Mouse (Mus musculus): Measurements from ENCODE around the gene Tacr1. TPM values are rescaled to one million over a fixed set of nuclear protein-coding genes. Genes with fewer than 3 reads are reported as not detected.

Gene Tacr1
- total RNA-seq, 2 experiments from 2014 or later = 2.5 to 4.7 TPM

DNA sequence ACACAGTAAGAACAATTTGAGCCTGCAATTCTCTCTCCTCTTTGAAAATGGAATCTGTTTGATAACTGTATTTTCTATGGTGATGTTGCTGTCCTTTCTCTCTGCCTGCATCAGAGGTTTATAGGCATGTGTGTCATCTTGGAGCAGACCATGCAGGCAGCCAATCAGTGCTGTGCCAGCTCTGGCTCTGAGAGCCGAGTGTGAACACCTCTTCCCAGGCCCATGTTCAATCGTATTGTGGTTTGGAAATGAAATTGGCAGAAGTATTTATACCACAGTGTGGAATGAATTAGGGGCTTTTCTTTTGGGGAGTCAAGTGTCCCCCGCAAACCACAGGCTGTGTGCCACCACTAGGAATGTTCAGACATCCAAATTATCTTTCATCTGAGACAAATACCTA is 117.5 kb downstream of the Tacr1 start:
- peak in 1 of 2 experiments; percentile 13 for DNase-seq (ENCODE audit: low spot score in 2 of 2)
- intact Hi-C loops (cut with DNase I) = no loop called here

DNA sequence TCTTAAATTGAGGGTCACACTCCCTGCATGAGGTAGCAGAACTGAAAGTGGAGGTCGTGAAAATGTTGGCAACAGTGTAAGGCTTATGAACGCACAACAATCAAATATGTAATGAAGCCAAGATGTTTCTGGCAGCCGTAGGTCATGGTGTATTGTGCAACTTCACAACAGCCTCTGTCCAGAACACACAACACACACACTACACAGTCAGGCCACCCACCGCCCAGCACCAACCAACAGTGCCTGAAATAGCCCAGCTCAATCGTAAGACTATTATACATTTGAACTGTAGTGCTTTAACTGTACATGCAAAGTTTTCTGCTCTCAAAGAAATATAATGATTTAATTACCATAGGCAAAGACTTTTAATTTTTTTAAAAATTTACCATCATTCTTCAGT is 120.4 kb downstream of the Tacr1 start:
- no peak for DNase-seq (ENCODE audit: low spot score in 2 of 2)
- intact Hi-C loops (cut with DNase I) = no loop called here

DNA sequence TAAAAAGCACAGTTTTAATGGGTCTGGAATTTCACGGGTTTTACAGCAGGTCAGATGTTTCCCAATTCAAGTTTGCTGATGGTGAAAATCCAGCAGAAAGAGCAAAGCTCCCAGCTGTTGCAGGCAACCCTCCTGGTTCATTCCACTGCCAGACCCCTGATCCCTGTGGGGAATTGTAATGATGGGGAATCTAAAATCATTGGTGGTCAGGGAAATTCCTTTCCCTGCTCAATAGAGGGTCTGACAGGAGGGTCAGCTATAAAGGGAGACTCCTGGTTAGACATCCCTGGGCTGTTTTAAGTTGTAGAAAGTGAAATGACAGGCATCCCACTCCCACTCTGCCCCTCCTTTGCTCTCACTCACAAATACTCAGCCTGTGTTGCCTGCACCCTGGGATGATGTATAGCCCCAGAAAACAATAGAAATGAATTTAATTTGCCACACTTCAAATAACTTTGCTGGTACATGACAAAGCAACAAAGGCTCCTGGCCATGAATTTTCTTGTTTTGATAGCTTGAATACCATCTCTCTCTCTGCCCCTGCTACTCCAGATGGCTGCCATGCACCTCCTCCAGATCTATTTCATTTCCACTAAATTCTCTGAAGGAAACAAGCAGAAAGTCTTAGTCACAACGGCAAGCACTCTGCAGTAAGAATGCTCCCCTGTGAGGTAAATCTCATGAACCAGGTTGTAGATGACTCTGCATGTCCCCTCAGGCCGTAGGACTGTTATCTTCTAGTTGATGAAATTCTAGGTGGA is 123.2 kb downstream of the Tacr1 start:
- DNase-seq (ENCODE audit: low spot score in 2 of 2) = peak in 1 of 2 experiments; percentile 70
- intact Hi-C loops (cut with DNase I) = no loop called here

DNA sequence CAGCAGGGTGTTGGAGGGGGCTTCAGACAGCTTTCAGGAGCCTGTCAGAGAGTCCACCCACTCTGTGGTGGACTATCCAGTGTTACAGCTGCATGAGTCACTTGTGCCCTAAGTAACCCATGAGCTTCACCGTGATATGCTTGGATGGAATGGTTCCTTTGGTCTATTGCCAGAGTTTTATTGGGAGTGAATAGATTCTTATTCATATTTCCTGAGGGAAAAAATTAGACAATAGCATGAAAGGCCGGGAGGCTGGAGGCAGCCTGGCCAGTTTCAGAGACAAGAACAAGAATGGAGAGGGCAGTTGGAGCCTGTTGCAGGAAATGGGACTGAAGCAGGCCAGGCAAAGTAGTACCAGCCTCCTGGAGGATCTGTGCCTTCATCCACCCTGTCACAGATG is 126.5 kb downstream of the Tacr1 start:
- intact Hi-C loops (cut with DNase I) = no loop called here
- DNase-seq (ENCODE audit: low spot score in 2 of 2) = no peak

DNA sequence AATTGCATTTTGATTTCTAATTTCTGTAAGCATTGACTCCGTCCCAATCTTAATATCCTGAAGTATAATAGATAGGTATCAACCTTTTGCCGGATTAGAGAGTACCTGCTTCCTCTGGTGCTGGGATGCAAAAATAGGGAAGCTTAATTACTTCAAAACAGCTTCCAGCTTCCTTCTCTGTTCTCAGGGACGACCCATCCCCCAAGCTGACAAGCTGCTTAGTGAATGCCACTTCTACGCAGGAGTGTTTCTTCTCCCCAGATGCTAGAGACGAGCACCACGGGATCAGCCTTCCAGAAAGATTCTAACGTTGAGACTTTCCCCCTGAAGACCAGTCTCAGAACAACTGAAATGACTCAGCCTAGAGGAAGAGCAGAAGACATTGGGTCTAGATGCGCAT is 134.5 kb downstream of the Tacr1 start:
- intact Hi-C loops (cut with DNase I) = no loop called here
- no peak for DNase-seq (ENCODE audit: low spot score in 2 of 2)

DNA sequence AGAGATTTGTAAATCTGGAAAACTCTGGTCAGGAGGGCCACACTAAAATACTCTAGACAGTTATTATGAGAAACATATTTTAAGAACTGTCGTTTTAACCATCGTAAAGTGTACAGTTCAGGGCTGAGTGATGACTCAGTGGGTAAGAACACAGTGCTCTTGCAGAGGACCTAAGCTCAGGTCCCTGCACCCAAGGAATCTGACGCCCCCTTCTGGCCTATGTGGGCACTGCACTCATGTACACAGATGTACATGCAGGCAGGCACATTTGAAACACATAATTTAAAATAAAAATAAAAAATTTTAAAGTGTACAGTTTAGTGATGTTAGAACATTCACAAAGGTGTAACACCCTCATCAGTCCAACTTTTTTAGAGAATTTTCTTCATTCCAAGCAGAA is 147.1 kb downstream of the Tacr1 start:
- intact Hi-C loops (cut with DNase I) = no loop called here
- no peak for DNase-seq (ENCODE audit: low spot score in 2 of 2)

DNA sequence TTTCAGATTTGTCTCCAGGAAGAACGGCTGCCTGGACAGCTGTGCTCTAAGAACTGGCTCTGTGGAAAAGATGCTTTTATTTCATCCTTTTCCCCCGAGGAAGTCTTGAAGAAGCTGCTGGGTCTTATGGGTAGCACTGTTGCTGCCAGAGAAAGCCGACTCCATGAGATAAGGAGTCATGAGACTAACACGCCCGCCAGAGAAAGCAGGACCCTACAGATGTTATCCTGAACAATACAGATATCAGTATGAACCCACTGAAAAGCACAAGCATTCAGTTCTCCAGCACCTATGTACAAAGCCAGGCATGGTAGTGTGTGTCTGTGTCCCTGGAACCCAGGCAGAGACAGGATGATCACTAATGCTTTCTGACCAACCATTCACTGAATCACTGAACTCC is 173.3 kb downstream of the Tacr1 start:
- DNase-seq (ENCODE audit: low spot score in 2 of 2) = no peak
- intact Hi-C loops (cut with DNase I) = no loop called here

DNA sequence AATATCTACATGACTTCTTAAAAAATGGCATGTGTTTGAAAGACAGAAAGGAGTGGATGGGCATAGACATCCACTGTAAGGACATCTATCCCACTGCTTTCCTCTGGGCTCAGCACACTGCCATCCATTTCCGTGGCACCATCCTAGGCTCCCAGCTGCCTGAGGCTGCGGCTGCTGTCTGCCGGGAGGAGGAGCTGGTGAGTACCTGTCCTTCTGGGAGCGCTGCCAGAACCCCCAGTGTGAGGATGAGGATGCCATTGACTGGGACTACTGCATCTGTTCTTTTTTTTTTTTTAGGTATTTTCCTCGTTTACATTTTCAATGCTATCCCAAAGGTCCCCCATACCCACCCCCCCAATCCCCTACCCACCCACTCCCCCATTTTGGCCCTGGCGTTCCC is 183.3 kb downstream of the Tacr1 start:
- no peak for DNase-seq (ENCODE audit: low spot score in 2 of 2)
- intact Hi-C loops (cut with DNase I) = no loop called here

DNA sequence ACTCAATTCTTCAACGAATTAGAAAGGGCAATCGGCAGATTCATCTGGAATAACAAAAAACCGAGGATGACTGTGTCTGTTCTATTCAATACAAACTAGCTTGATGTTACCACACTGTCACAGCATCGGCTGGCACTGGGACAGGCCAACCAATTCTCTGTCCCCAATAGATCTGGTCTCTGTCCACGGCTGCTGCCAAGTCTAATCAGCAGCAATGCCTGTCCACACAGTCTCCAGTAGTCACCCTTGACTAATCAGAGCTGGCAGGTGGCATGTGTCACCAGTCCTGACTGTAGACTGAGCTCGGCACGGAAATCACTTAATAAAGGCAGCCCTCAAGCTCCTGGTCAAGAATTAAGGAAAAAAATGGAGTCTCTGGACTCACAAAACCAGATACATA is 187.3 kb downstream of the Tacr1 start:
- no peak for DNase-seq (ENCODE audit: low spot score in 2 of 2)

DNA sequence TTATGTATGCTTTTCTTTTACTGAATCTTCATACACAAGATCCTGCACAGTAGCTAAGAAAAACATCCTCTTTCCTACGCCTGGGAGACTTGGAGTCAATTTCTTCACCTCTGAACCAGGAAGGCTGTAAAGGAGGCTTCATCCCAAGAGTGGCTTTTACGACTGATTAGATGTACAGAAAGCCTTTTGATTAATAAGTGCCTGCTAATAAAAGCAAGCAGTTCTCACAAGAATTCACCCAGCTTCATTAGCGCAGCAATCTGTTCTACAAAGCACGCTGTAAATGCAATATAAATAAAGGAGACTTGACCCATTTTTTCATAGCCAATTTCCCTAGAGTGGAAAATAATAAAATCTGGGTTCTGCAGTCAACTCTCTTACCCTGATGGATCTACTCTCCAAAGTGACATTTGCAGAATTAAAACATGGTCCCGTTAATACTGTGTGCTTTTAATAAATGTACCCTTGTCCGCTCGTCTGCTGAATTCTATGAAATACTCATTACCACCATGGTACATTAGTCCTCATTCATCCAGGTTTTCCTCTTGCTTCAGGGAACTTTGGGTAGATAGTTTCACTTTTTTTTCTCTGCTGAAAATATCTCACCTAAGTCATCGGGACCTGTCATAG is 193.4 kb downstream of the Tacr1 start:
- DNase-seq (ENCODE audit: low spot score in 2 of 2) = no peak
- intact Hi-C loops (cut with DNase I) = loop anchor here (1.0 to 10.0 kb wide), 3 partner anchors 44 to 468 kb away; no protein-coding TSS in a partner anchor

More for the DNA sequence above, 187.3 kb downstream of the Tacr1 start:
- intact Hi-C loops (cut with DNase I) = no loop called here

DNA sequence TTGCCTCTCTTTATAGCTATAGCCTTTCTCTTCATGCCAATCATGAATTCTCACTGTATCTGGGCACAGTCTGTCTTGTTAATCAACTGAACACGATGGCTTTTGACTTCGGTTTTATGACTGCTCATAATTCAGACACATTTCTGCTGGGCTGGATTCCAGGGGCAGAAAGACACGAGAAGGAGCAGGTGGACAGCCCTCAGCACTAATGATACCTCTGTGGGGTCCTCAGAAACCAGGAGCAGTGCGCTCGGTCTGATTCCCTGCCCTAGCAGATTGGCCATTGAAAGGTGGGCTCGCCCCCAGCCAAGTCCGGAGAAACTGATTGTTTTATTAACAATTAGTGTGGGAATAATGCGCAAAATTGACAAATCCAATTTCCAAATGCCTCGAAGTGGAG is 201.1 kb downstream of the Tacr1 start:
- intact Hi-C loops (cut with DNase I) = loop anchor here (2.0 kb wide), 1 partner anchor 616 kb away; no protein-coding TSS in a partner anchor
- DNase-seq (ENCODE audit: low spot score in 2 of 2) = no peak

DNA sequence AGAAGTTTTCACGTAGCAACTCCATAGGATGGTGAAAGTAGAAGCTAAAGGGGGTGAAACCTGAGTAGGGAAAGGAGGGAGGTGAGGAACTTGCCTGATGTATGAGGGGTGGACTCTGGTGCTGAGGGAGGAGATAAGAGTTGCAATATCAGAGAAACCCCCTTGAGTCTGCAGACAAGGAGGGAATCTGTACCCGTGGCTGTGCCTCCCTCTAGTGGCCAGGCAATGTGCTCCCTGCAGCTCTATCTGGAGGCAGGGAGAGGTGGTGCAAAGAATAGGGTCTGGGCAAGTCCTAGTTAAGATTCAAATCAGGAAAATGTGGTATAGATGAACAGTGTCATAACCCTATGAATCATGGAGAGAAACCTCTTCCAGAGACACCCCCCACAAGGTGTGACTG is 201.5 kb downstream of the Tacr1 start:
- DNase-seq (ENCODE audit: low spot score in 2 of 2) = peak; percentile 41 to 64

DNA sequence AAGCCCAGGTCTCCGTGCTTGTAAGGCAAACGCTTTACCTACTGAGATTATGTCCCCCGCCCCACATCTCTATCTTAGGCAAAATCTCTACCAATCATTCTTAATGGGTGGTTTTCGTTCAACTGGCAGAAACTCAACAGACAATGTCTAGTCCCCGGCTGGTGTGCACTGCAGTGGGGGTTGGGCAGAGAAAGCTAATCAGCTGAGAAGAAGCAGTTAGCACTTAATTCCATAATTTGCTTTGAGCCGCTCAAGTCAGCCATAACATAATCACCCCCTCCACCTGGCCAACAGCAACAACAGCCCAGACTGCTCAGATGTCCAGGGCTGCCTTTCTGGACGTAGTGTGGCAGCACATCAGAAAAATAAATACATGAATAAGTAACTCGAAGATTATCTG is 202.7 kb downstream of the Tacr1 start:
- no peak for DNase-seq (ENCODE audit: low spot score in 2 of 2)
- intact Hi-C loops (cut with DNase I) = loop anchor here (5.0 kb wide), 2 partner anchors 98 to 312 kb away; no protein-coding TSS in a partner anchor

More for the DNA sequence above, 201.5 kb downstream of the Tacr1 start:
- intact Hi-C loops (cut with DNase I) = loop anchor here (2.0 kb wide), 1 partner anchor 617 kb away; no protein-coding TSS in a partner anchor

DNA sequence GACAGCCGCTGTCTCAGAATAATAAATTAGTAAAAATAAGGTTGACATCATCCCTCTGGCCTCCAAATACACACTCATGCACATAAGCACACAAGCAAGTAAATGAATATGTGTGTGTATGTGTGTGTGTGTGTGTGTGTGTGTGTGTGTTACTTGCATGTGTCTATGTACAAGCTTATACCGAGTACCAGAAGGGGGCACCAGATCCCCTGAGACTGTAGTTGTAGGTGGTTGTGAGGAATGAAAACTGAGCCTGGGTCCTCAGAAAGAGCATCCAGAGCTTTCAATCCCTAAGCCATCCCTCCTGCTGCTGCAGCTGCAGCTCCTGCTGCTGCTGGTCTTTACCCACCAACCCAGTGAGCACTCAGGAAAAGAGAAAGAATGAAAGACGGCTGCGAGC is 206.6 kb downstream of the Tacr1 start:
- intact Hi-C loops (cut with DNase I) = loop anchor here (5.0 kb wide), 2 partner anchors 94 to 316 kb away; no protein-coding TSS in a partner anchor
- DNase-seq (ENCODE audit: low spot score in 2 of 2) = no peak

DNA sequence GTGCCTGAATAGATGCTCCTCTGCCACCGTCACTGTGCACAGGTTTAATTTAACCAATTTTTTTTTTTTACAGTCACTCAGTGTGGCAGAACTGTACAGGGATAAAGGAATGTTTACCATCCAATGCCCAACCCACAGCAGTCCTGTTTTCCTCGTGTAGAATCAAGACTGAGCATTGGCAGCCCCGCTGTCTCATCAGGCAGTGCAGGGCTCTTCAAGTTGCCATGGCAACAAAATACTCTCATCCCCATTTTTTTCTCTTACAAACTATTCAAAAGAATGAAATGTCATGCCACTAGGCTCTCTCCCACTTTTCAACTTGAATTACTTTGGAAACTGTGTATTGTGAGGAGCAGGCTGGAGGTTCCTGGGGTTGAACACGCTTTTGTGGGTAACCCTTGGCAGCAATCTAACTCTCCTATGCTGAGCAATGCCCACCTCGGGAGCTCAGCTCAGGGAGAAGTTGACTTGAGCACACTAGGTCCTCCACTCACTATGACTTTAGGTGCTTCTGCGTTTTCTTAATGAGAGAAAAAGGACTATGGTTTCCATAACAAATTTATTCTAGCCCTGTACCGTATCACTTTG is 207.3 kb downstream of the Tacr1 start:
- DNase-seq (ENCODE audit: low spot score in 2 of 2) = peak; percentile 35 to 37
- intact Hi-C loops (cut with DNase I) = loop anchor here (5.0 kb wide), 2 partner anchors 93 to 317 kb away; no protein-coding TSS in a partner anchor
